Mouse (Mus musculus): ENCODE results near the gene Mylip. TPM values are rescaled to one million over a fixed set of nuclear protein-coding genes. Genes with fewer than 3 reads are reported as not detected.

The Mylip gene
- polyA plus RNA-seq, 1 experiment, result 2.4 TPM

DNA sequence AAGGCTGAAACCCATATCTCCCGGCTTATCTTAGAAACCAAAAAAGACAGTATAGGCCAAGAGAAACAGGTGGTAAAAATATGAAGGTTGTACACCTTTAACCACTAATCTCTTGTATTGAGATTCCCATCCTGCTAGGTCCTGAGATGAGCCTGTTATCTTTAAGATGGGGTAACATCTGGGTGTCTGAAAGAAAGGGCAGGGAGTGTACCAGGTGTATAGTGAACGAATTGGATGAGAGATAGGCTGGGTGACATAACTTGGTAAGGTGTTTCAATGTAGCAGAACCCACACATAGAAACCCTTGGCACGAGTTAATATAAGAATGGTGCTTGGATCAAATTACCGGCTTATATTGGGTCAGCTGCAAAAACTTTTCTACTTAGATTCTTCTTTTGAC, 653 bp upstream of the Mylip start:
- peaks cover 15% of the 10 kb centered on the region for H3K9me3 ChIP-seq (ENCODE audit: control insufficient read depth, low read length)
- TF ChIP-seq TAL1 (IDR thresholded peaks at IDR 0.05; ENCODE audit: low read length), result peak; percentile 47; the same call in 2 of the 3 replicates
- TF ChIP-seq GATA1 (IDR thresholded peaks at IDR 0.05; ENCODE audit: low read length), result peak; percentile 50; the same call in 1 of the 2 replicates
- peaks cover 34% of the 10 kb centered on the region for H3K36me3 ChIP-seq (ENCODE audit: control insufficient read depth)
- peaks cover 70% of the 10 kb centered on the region for H3K4me1 ChIP-seq (ENCODE audit: control insufficient read depth)
- H3K4me3 ChIP-seq (replicated peaks), result peak overlapping the region; percentile 68
- H3K27me3 ChIP-seq (ENCODE audit: control insufficient read depth), result peaks cover 23% of the 10 kb centered on the region; the same call in 1 of the 2 replicates

GRCm38 (mm10) chr13:45390312-45390961, 895 bp downstream of the Mylip start:
- TF ChIP-seq GATA1 (IDR thresholded peaks at IDR 0.05; ENCODE audit: low read length) (no peak; the same call in 1 of the 2 replicates), TAL1 (IDR thresholded peaks at IDR 0.05; ENCODE audit: low read length) (peak; percentile 42; the same call in 1 of the 3 replicates)
- peaks cover 71% of the 10 kb centered on the region for H3K4me1 ChIP-seq (ENCODE audit: control insufficient read depth)
- peaks cover 50% of the 10 kb centered on the region for H3K36me3 ChIP-seq (ENCODE audit: control insufficient read depth)
- peak overlapping the region; percentile 68 for H3K4me3 ChIP-seq (replicated peaks)
- H3K9me3 ChIP-seq (ENCODE audit: control insufficient read depth, low read length), result peaks cover 10% of the 10 kb centered on the region
- H3K27me3 ChIP-seq (ENCODE audit: control insufficient read depth), result peaks cover 21% of the 10 kb centered on the region; the same call in 1 of the 2 replicates

- H3K4me3 ChIP-seq (replicated peaks), result peak overlapping the region; percentile 68
- peaks cover 57% of the 10 kb centered on the region for H3K36me3 ChIP-seq (ENCODE audit: control insufficient read depth)
- peaks cover 67% of the 10 kb centered on the region for H3K4me1 ChIP-seq (ENCODE audit: control insufficient read depth)
- peaks cover 3% of the 10 kb centered on the region for H3K9me3 ChIP-seq (ENCODE audit: control insufficient read depth, low read length)
- peaks cover 21% of the 10 kb centered on the region; the same call in 1 of the 2 replicates for H3K27me3 ChIP-seq (ENCODE audit: control insufficient read depth)
- TF ChIP-seq TAL1 (IDR thresholded peaks at IDR 0.05; ENCODE audit: low read length), result no peak
- no peak for TF ChIP-seq GATA1 (IDR thresholded peaks at IDR 0.05; ENCODE audit: low read length)
Measured at GRCm38 (mm10) chr13:45390962-45391853, 1.7 kb downstream of the Mylip start.

DNA sequence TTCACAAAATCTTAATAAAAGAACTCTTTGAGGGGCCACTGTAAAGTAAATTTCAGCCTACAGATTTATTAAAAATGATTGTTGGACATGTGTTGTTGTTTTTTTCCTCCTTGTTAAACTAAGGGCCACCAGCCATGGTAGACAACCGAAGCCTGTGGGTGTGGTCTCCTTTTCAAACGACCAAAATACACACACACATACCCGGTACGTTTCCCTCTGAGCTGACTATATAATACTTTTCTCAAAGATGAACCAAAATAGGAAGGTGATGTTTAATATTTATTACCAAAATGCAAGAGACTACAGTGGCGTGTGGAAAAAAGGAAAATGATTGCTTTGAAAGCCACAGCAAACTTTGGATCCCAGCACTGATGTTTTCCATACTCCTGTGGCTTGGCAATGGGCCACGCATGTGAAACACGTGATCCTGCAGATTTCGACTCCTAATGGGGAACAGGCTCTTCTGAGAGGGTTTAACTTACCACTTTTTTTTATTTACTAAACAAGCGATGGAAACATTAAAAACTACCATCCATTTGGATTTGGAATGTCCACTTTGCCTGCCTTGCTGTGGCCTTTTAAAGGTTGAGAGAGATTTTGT, 2.4 kb downstream of the Mylip start:
- Histone ChIP-seq H3K36me3 (ENCODE audit: control insufficient read depth) (peaks cover 65% of the 10 kb centered on the region), H3K27me3 (ENCODE audit: control insufficient read depth) (peaks cover 21% of the 10 kb centered on the region; the same call in 1 of the 2 replicates), H3K4me3 (replicated peaks) (peak overlapping the region; percentile 68), H3K4me1 (ENCODE audit: control insufficient read depth) (peaks cover 67% of the 10 kb centered on the region), H3K9me3 (ENCODE audit: control insufficient read depth, low read length) (peaks cover 3% of the 10 kb centered on the region; the same call in 1 of the 2 replicates)
- TF ChIP-seq TAL1 (IDR thresholded peaks at IDR 0.05; ENCODE audit: low read length), result no peak
- TF ChIP-seq GATA1 (IDR thresholded peaks at IDR 0.05; ENCODE audit: low read length), result no peak

DNA sequence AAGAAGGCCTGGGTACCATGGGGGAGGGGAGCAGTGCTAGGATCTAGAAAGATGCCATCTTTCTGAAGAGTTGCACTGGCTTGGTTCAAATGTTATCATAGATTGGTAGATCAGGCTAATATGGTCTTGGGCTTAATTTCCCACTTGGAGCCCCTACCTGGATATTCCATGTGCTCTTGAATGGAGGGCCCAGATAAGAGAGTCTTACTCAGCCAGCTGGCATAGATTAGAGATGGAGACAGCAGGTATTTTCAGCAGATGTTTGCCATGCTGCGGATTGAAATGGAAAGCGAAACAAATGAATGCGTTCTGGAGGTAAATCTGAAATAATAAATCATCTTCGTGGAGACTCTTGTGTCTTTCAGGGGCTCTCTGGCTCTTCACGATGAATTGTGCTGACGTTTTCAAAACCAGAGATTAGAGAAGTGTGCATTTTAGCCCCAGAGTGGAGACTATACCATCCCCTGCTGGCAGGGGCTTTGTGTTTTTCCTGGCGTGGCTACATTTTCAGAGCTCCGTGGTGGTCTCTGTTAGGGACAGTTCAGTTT, 4.8 kb downstream of the Mylip start:
- no peak for TF ChIP-seq GATA1 (IDR thresholded peaks at IDR 0.05; ENCODE audit: low read length)
- no peak; the same call in 2 of the 3 replicates for TF ChIP-seq TAL1 (IDR thresholded peaks at IDR 0.05; ENCODE audit: low read length)
- Histone ChIP-seq H3K4me3 (replicated peaks) (peak overlapping the region; percentile 26), H3K9me3 (ENCODE audit: control insufficient read depth, low read length) (no peaks in the 10 kb centered on the region), H3K27me3 (ENCODE audit: control insufficient read depth) (peaks cover 11% of the 10 kb centered on the region; the same call in 1 of the 2 replicates), H3K36me3 (ENCODE audit: control insufficient read depth) (peaks cover 83% of the 10 kb centered on the region), H3K4me1 (ENCODE audit: control insufficient read depth) (peaks cover 64% of the 10 kb centered on the region)

DNA sequence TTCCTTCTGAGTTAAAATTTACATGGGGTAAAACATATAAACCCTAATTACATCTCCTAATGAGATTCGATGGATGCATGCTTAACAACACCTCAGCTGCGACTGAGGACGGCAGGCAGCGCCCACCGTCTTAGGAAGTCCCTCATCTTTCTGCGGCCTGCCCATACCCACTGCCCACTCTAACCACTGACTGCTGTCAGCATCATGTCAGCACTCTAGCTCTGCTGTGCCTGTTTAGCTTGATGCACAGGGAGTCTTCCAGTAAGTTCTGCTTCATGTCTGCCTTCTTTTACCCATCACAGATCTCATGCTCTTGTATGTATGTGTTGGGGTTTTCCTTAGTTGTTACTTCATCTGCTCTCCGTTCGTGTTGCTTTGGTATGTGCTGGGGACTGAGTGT, 7.2 kb downstream of the Mylip start:
- H3K27me3 ChIP-seq (ENCODE audit: control insufficient read depth), result peaks cover 4% of the 10 kb centered on the region; the same call in 1 of the 2 replicates
- peaks cover 75% of the 10 kb centered on the region for H3K4me1 ChIP-seq (ENCODE audit: control insufficient read depth)
- peaks cover 94% of the 10 kb centered on the region for H3K36me3 ChIP-seq (ENCODE audit: control insufficient read depth)
- no peak for TF ChIP-seq GATA1 (IDR thresholded peaks at IDR 0.05; ENCODE audit: low read length)
- no peak for TF ChIP-seq TAL1 (IDR thresholded peaks at IDR 0.05; ENCODE audit: low read length)
- no peaks in the 10 kb centered on the region for H3K9me3 ChIP-seq (ENCODE audit: control insufficient read depth, low read length)
- H3K4me3 ChIP-seq (replicated peaks), result no peak overlapping the region

- H3K9me3 ChIP-seq (ENCODE audit: control insufficient read depth, low read length), result no peaks in the 10 kb centered on the region
- peaks cover 94% of the 10 kb centered on the region for H3K36me3 ChIP-seq (ENCODE audit: control insufficient read depth)
- H3K4me3 ChIP-seq (replicated peaks), result no peak overlapping the region
- TF ChIP-seq TAL1 (IDR thresholded peaks at IDR 0.05; ENCODE audit: low read length), result no peak
- TF ChIP-seq GATA1 (IDR thresholded peaks at IDR 0.05; ENCODE audit: low read length), result no peak
- peaks cover 4% of the 10 kb centered on the region; the same call in 1 of the 2 replicates for H3K27me3 ChIP-seq (ENCODE audit: control insufficient read depth)
- peaks cover 75% of the 10 kb centered on the region for H3K4me1 ChIP-seq (ENCODE audit: control insufficient read depth)
Measured at GRCm38 (mm10) chr13:45397240-45397639, 7.7 kb downstream of the Mylip start.

Measured in erythroblast, embryonic 14.5 days (primary cell).